26 mouse cellular contexts compared by ENCODE assay signal in genomic region chrX:157594606-157595005, GRCm38 (mm10). TPM values are rescaled to one million over a fixed set of nuclear protein-coding genes. Genes with fewer than 3 reads are reported as not detected.
A peak's percentile ranks its signal among the peaks of the same experiment; 100 is the strongest.
DNase-seq lines count a peak whose midpoint lies in the region; ATAC-seq and TF ChIP-seq lines count a peak whose summit lies in the region.
"Had no signal": no experiment of that assay in that cellular context is flagged by ENCODE, and none has a peak within 500 bp of the region (broad histone marks: within the 10 kb centered on the region; RNA-seq: fewer than 3 reads in every experiment).

No protein-coding gene starts in this region.

- no peaks in the 10 kb centered on the region for H3K4me1 ChIP-seq in hindbrain, postnatal 0 days (ENCODE audit: insufficient read depth, low read length)
- peaks cover 8% of the 10 kb centered on the region for H3K4me1 ChIP-seq in hindbrain, embryonic 14.5 days (replicated peaks; ENCODE audit: control insufficient read depth, insufficient read depth, low read length)
- H3K4me1 ChIP-seq in ES-Bruce4 (ENCODE audit: control insufficient read depth, insufficient read depth, low read length): no peaks in the 10 kb centered on the region
- H3K4me1 ChIP-seq in midbrain, embryonic 11.5 days (ENCODE audit: control insufficient read depth, insufficient read depth, low read length): 0 out of 2 replicates have a peak, but pooled peaks cover 3% of the 10 kb centered on the region
- peaks cover 3% of the 10 kb centered on the region for H3K4me1 ChIP-seq in heart, adult 2 months (ENCODE audit: control insufficient read depth, insufficient read depth, low read length)
- H3K4me1 ChIP-seq: hindbrain, embryonic 12.5 days; neural tube, embryonic 12.5 days had no signal

- H3K27me3 ChIP-seq in hindbrain, postnatal 0 days (ENCODE audit: insufficient read depth, low read length): no peaks in the 10 kb centered on the region
- H3K27me3 ChIP-seq in hindbrain, embryonic 14.5 days (ENCODE audit: control insufficient read depth, insufficient read depth, low read length): no peaks in the 10 kb centered on the region
- H3K27me3 ChIP-seq in ES-Bruce4 (ENCODE audit: control insufficient read depth, insufficient read depth, low read length, poor library complexity, severe bottlenecking): no peaks in the 10 kb centered on the region
- peaks cover 10% of the 10 kb centered on the region; the same call in 1 of the 2 replicates for H3K27me3 ChIP-seq in midbrain, embryonic 11.5 days (ENCODE audit: control insufficient read depth, insufficient read depth, low read length)
- H3K27me3 ChIP-seq in heart, adult 2 months (ENCODE audit: control insufficient read depth, insufficient read depth, low read length): no peaks in the 10 kb centered on the region
- H3K27me3 ChIP-seq: hindbrain, embryonic 12.5 days; limb, embryonic 13.5 days; liver, embryonic 12.5 days; neural tube, embryonic 12.5 days had no signal

- no peak for TF ChIP-seq POLR2A in ES-Bruce4 (IDR thresholded peaks at IDR 0.05; ENCODE audit: insufficient read depth, low read length)
- no peak for TF ChIP-seq POLR2A in heart, adult 2 months (IDR thresholded peaks at IDR 0.05; ENCODE audit: insufficient read depth, low read depth, low read length)

- DNase-seq in hindbrain, postnatal 0 days (ENCODE audit: low spot score): no peak
- no peak for DNase-seq in hindbrain, embryonic 14.5 days (ENCODE audit: low spot score)
- DNase-seq in midbrain, embryonic 11.5 days (ENCODE audit: low spot score, missing footprints): peak; percentile 88
- DNase-seq in retina, postnatal 1 day: peak; percentile 60
- no peak for DNase-seq in heart, adult 2 months
- no peak for DNase-seq in left cerebral cortex, postnatal 4 days
- DNase-seq: adrenal gland, postnatal 10 days; cerebellum, adult 8-10 months; cerebellum, postnatal 36 days; embryo, embryonic 11 days; gastrocnemius, postnatal 36 days; kidney, adult 2 months; lung, adult 18-20 months; lung, postnatal 14 days had no signal

- H3K27ac ChIP-seq in hindbrain, postnatal 0 days: 0 out of 2 replicates have a peak overlapping the region, but pooled peaks have one; percentile 15
- no peak overlapping the region for H3K27ac ChIP-seq in hindbrain, embryonic 14.5 days
- peak overlapping the region; percentile 83 for H3K27ac ChIP-seq in ES-Bruce4 (ENCODE audit: insufficient read depth, low read length)
- no peak overlapping the region for H3K27ac ChIP-seq in midbrain, embryonic 11.5 days (ENCODE audit: low read depth, low read length)
- H3K27ac ChIP-seq in heart, adult 2 months: no peak overlapping the region
- H3K27ac ChIP-seq: forebrain, embryonic 10.5 days; hindbrain, embryonic 12.5 days; kidney, postnatal 0 days; limb, embryonic 13.5 days; liver, embryonic 12.5 days; neural tube, embryonic 12.5 days; stomach, postnatal 0 days had no signal

- 55% methylated on average over 2 of the region's 2 CpGs for WGBS in hindbrain, postnatal 0 days
- 68% methylated on average over 2 of the region's 2 CpGs for WGBS in hindbrain, embryonic 14.5 days
- WGBS in midbrain, embryonic 11.5 days: 18% methylated on average over 2 of the region's 2 CpGs
- 75% methylated on average over 2 of the region's 2 CpGs for WGBS in heart, adult 2 months

- no peak overlapping the region for H3K4me3 ChIP-seq in hindbrain, postnatal 0 days (ENCODE audit: low read length)
- H3K4me3 ChIP-seq in hindbrain, embryonic 14.5 days (replicated peaks; ENCODE audit: low read length): no peak overlapping the region
- H3K4me3 ChIP-seq in ES-Bruce4 (ENCODE audit: low read depth, low read length): no peak overlapping the region
- no peak overlapping the region for H3K4me3 ChIP-seq in midbrain, embryonic 11.5 days (ENCODE audit: low read depth, low read length)
- H3K4me3 ChIP-seq in heart, adult 2 months: no peak overlapping the region
- H3K4me3 ChIP-seq: forebrain, embryonic 10.5 days; hindbrain, embryonic 12.5 days; limb, embryonic 13.5 days; liver, embryonic 12.5 days; neural tube, embryonic 12.5 days had no signal

- H3K9me3 ChIP-seq in hindbrain, postnatal 0 days (ENCODE audit: low read length): no peaks in the 10 kb centered on the region
- H3K9me3 ChIP-seq in hindbrain, embryonic 14.5 days (ENCODE audit: control insufficient read depth, low read length): no peaks in the 10 kb centered on the region
- no peaks in the 10 kb centered on the region for H3K9me3 ChIP-seq in ES-Bruce4 (replicated peaks; ENCODE audit: control insufficient read depth, insufficient read depth, low read length, poor library complexity, severe bottlenecking)
- H3K9me3 ChIP-seq in midbrain, embryonic 11.5 days (ENCODE audit: control insufficient read depth, low read length): no peaks in the 10 kb centered on the region
- H3K9me3 ChIP-seq: forebrain, embryonic 10.5 days; hindbrain, embryonic 12.5 days; limb, embryonic 13.5 days; liver, embryonic 12.5 days; neural tube, embryonic 12.5 days had no signal

- no peak for TF ChIP-seq EP300 in ES-Bruce4 (IDR thresholded peaks at IDR 0.05; ENCODE audit: insufficient read depth, low read depth, low read length)
- no peak for TF ChIP-seq EP300 in heart, adult 2 months (IDR thresholded peaks at IDR 0.05; ENCODE audit: insufficient read depth, low read depth, low read length)

- TF ChIP-seq CTCF in hindbrain, postnatal 0 days (IDR thresholded peaks at IDR 0.05; ENCODE audit: low read depth): no peak
- no peak for TF ChIP-seq CTCF in ES-Bruce4 (IDR thresholded peaks at IDR 0.05; ENCODE audit: low read depth, low read length)
- no peak for TF ChIP-seq CTCF in heart, adult 2 months (IDR thresholded peaks at IDR 0.05)

- H3K36me3 ChIP-seq in hindbrain, postnatal 0 days (ENCODE audit: insufficient read depth, low read length): no peaks in the 10 kb centered on the region
- H3K36me3 ChIP-seq in hindbrain, embryonic 14.5 days (replicated peaks; ENCODE audit: control insufficient read depth, insufficient read depth): no peaks in the 10 kb centered on the region
- H3K36me3 ChIP-seq in ES-Bruce4 (ENCODE audit: control insufficient read depth, insufficient read depth, low read length, poor library complexity, severe bottlenecking): peaks cover 8% of the 10 kb centered on the region
- H3K36me3 ChIP-seq in midbrain, embryonic 11.5 days (ENCODE audit: control insufficient read depth, insufficient read depth, low read length): no peaks in the 10 kb centered on the region
- H3K36me3 ChIP-seq in heart, adult 2 months (ENCODE audit: control insufficient read depth, insufficient read depth, low read length): no peaks in the 10 kb centered on the region
- H3K36me3 ChIP-seq: hindbrain, embryonic 12.5 days; limb, embryonic 13.5 days; neural tube, embryonic 12.5 days had no signal

- H3K9ac ChIP-seq in hindbrain, postnatal 0 days (replicated peaks; ENCODE audit: low read length): no peak overlapping the region
- H3K9ac ChIP-seq in hindbrain, embryonic 14.5 days: no peak overlapping the region
- H3K9ac ChIP-seq in ES-Bruce4 (ENCODE audit: low read depth, poor library complexity, severe bottlenecking): peak overlapping the region; percentile 66; the same call in 1 of the 2 replicates
- no peak overlapping the region for H3K9ac ChIP-seq in midbrain, embryonic 11.5 days (ENCODE audit: low read length)
- no peak overlapping the region for H3K9ac ChIP-seq in heart, adult 2 months (ENCODE audit: low read depth, low read length)
- H3K9ac ChIP-seq: hindbrain, embryonic 12.5 days; limb, embryonic 13.5 days; liver, embryonic 12.5 days; neural tube, embryonic 12.5 days had no signal

- ATAC-seq in hindbrain, postnatal 0 days: no peak
- no peak for ATAC-seq in hindbrain, embryonic 14.5 days (ENCODE audit: low FRiP score)
- ATAC-seq in midbrain, embryonic 11.5 days (ENCODE audit: low FRiP score): peak; percentile 77
- ATAC-seq: activated CD4-positive, CD25-positive, alpha-beta regulatory T cell, adult 4 months; CD4-positive, CD25-positive, alpha-beta regulatory T cell, adult 4 months; liver, embryonic 12.5 days had no signal

- H3K4me2 ChIP-seq in hindbrain, postnatal 0 days (ENCODE audit: low read depth, low read length): no peak overlapping the region
- no peak overlapping the region for H3K4me2 ChIP-seq in hindbrain, embryonic 14.5 days (replicated peaks)
- no peak overlapping the region for H3K4me2 ChIP-seq in midbrain, embryonic 11.5 days
- H3K4me2 ChIP-seq: hindbrain, embryonic 12.5 days; limb, embryonic 13.5 days; liver, embryonic 12.5 days; neural tube, embryonic 12.5 days had no signal

- intact Hi-C loops in heart, adult 2 months (cut with DNase I): loop anchor here (5.0 kb wide), 1 partner anchor 32 kb away; no protein-coding TSS in a partner anchor
- intact Hi-C loops in left cerebral cortex, postnatal 4 days (cut with DNase I): loop anchor here (5.0 kb wide), 1 partner anchor 102 kb away; the partner anchor contains the start of gene Sms

- no peaks in the 10 kb centered on the region for H3K79me2 ChIP-seq in heart, adult 2 months (replicated peaks; ENCODE audit: control insufficient read depth, insufficient read depth, low read length)

RNA-seq across cellular contexts. Expression of gene Mbtps2, which starts 3.9 kb away (rescaled TPM):
- total RNA-seq in hindbrain, postnatal 0 days (2014; rRNA removed): 10.3 and 14.5 TPM in 2 replicates
- 21.6 and 22.6 TPM in 2 replicates for polyA plus RNA-seq in hindbrain, postnatal 0 days (2015; fragmentation: Nextera tagmentation; extraction: Ambion mirVana)
- polyA plus RNA-seq in hindbrain, embryonic 14.5 days (2014; fragmentation: Nextera tagmentation; extraction: Ambion mirVana): 35.7 and 39.3 TPM in 2 replicates
- 56.4 and 59.8 TPM in 2 replicates for polyA plus RNA-seq in ES-Bruce4 (2011; ENCODE audit: insufficient read depth, insufficient read length, low read depth, missing spikeins)
- 18.3 and 22.8 TPM in 2 replicates for polyA plus RNA-seq in midbrain, embryonic 11.5 days (2014; fragmentation: Nextera tagmentation; extraction: Ambion mirVana)
- 10 to 100 TPM; 12.5 to 16.0 TPM for total RNA-seq in heart, adult 2 months (2021)
- polyA plus RNA-seq in heart, adult 2 months (2012; rRNA removed): 9.0 and 22.4 TPM in 2 replicates
- total RNA-seq in left cerebral cortex, postnatal 4 days (2021): 10 to 100 TPM; 46.4 to 48.6 TPM

RNA-seq across cellular contexts. Expression of gene Yy2, which starts 25.8 kb away (rescaled TPM):
- total RNA-seq in hindbrain, postnatal 0 days (2014; rRNA removed): 1.4 and 3.3 TPM in 2 replicates
- polyA plus RNA-seq in hindbrain, postnatal 0 days (2015; fragmentation: Nextera tagmentation; extraction: Ambion mirVana): 1.0 and 2.8 TPM in 2 replicates
- 2.3 and 2.5 TPM in 2 replicates for polyA plus RNA-seq in hindbrain, embryonic 14.5 days (2014; fragmentation: Nextera tagmentation; extraction: Ambion mirVana)
- polyA plus RNA-seq in ES-Bruce4 (2011; ENCODE audit: insufficient read depth, insufficient read length, low read depth, missing spikeins): 4.4 and 5.5 TPM in 2 replicates
- polyA plus RNA-seq in midbrain, embryonic 11.5 days (2014; fragmentation: Nextera tagmentation; extraction: Ambion mirVana): 4.7 and 4.9 TPM in 2 replicates
- 1 to 10 TPM; 1.0 to 1.9 TPM for total RNA-seq in heart, adult 2 months (2021)
- polyA plus RNA-seq in heart, adult 2 months (2012; rRNA removed): not detected in 2 replicates
- not detected for total RNA-seq in left cerebral cortex, postnatal 4 days (2021)
- total RNA-seq: layer of hippocampus, postnatal 14 days had no signal
- polyA plus RNA-seq: kidney, adult 2 months; large intestine, adult 2 months had no signal

Comparison
In these comparisons a context has a peak if more than half of its experiments do, and no peak if none do; other contexts are left out.
1. H3K27ac ChIP-seq: peak in hindbrain, postnatal 0 days (single experiment) and ES-Bruce4 (single experiment); none in hindbrain, embryonic 14.5 days (single experiment), midbrain, embryonic 11.5 days (single experiment) and heart, adult 2 months (single experiment).
2. DNase-seq: peak in midbrain, embryonic 11.5 days (single experiment) and retina, postnatal 1 day (single experiment); none in hindbrain, postnatal 0 days (single experiment), hindbrain, embryonic 14.5 days (single experiment), heart, adult 2 months (0 of 2) and left cerebral cortex, postnatal 4 days (single experiment).